Mouse (Mus musculus) lung, postnatal 10 days (tissue): Measurements from ENCODE around the gene Hist1h2ad.
"Not testable (repeated sequence)": the region's sequence is repeated elsewhere in the genome, so short reads cannot be mapped to it uniquely, and the experiment has no call there.

Experiments used
- DNase-seq: peaks from one replicate; pipeline ENCODE4 v3.0.0; 2021

Gene Hist1h2ad

GRCm38 (mm10) chr13:23570261-23571021 is 3.7 kb upstream of the Hist1h2ad start:
- not testable (repeated sequence) for DNase-seq

GRCm38 (mm10) chr13:23571022-23571503 is 3.1 kb upstream of the Hist1h2ad start, which contains the start of the genes Hist1h2ae and Hist1h2bg:
Gene Hist1h2ae, minus strand, starts transcription at chr13:23571220.
Gene Hist1h2bg, plus strand, starts transcription at chr13:23571396.
- peak; percentile 68 for DNase-seq

- not testable (repeated sequence) for DNase-seq
Measured at GRCm38 (mm10) chr13:23571504-23572217, 2.5 kb upstream of the Hist1h2ad start.

GRCm38 (mm10) chr13:23572218-23573033 is 1.8 kb upstream of the Hist1h2ad start:
- no peak for DNase-seq

GRCm38 (mm10) chr13:23573034-23573897 is 915 bp upstream of the Hist1h2ad start:
- not testable (repeated sequence) for DNase-seq

- not testable (repeated sequence) for DNase-seq
Measured at GRCm38 (mm10) chr13:23574546-23575170, 477 bp downstream of the Hist1h2ad start.

GRCm38 (mm10) chr13:23575271-23575851 is 1.2 kb downstream of the Hist1h2ad start, which contains the start of gene Hist1h3d:
Gene Hist1h3d, plus strand, starts transcription at chr13:23575763.
- peak; percentile 63 for DNase-seq

GRCm38 (mm10) chr13:23575864-23576313 is 1.7 kb downstream of the Hist1h2ad start:
- DNase-seq = not testable (repeated sequence)

- no peak for DNase-seq
Measured at GRCm38 (mm10) chr13:23576351-23576881, 2.2 kb downstream of the Hist1h2ad start.

GRCm38 (mm10) chr13:23576906-23577639 is 2.9 kb downstream of the Hist1h2ad start:
- no peak for DNase-seq

GRCm38 (mm10) chr13:23577835-23578234 is 3.7 kb downstream of the Hist1h2ad start:
- no peak for DNase-seq

GRCm38 (mm10) chr13:23581408-23582218 is 7.4 kb downstream of the Hist1h2ad start, which contains the start of gene Hist1h4d:
Gene Hist1h4d, plus strand, starts transcription at chr13:23581598.
- peak; percentile 99 for DNase-seq

- no peak for DNase-seq
Measured at GRCm38 (mm10) chr13:23582219-23583056, 8.3 kb downstream of the Hist1h2ad start.

GRCm38 (mm10) chr13:23583387-23584068 is 9.3 kb downstream of the Hist1h2ad start:
- DNase-seq = no peak

- no peak for DNase-seq
Measured at GRCm38 (mm10) chr13:23584331-23584730, 10.2 kb downstream of the Hist1h2ad start.

- peak; percentile 84 for DNase-seq
Measured at GRCm38 (mm10) chr13:23585029-23585441, 10.9 kb downstream of the Hist1h2ad start.
